Mouse (Mus musculus) embryonic facial prominence, embryonic 14.5 days (tissue): ENCODE measurements around the gene Fam155a. TPM values are rescaled to one million over a fixed set of nuclear protein-coding genes. Genes with fewer than 3 reads are reported as not detected.

ENCODE experiments used
- ATAC-seq: fragments of 200-750 bp; cut with Nextera tagmentation; 2 replicates; pipeline ENCODE4 v1.8.0; 2017; ENCODE audit warnings: low read depth, moderate number of reproducible peaks, moderate TSS enrichment
- DNase-seq: peaks from one replicate; pipeline ENCODE4 v3.0.0-alpha.2; 2015; ENCODE audit warnings: low spot score
- H3K27ac ChIP-seq: fragments of 300-500 bp; sonication (generic); replicated peaks from 2 replicates; pipeline ENCODE4 v1.5.1; 2014; ENCODE audit warnings: low read depth, mild to moderate bottlenecking, low read length, moderate library complexity
- H3K27me3 ChIP-seq: fragments of 300-500 bp; sonication (generic); replicated peaks from 2 replicates; pipeline ENCODE4 v1.6.1; 2014; ENCODE audit warnings: low read length; ENCODE audit not compliant: control insufficient read depth, insufficient read depth
- H3K36me3 ChIP-seq: fragments of 300-500 bp; sonication (generic); 2 replicates; pipeline ENCODE4 v1.6.1; 2014; ENCODE audit warnings: low read length, mixed read lengths; ENCODE audit not compliant: control insufficient read depth, insufficient read depth
- H3K4me1 ChIP-seq: fragments of 300-500 bp; sonication (generic); 2 replicates; pipeline ENCODE4 v1.6.1; 2014; ENCODE audit warnings: antibody characterized with exemption, low read length; ENCODE audit not compliant: control insufficient read depth, insufficient read depth
- H3K4me2 ChIP-seq: fragments of 300-500 bp; sonication (generic); 2 replicates; pipeline ENCODE4 v1.6.1; 2014; ENCODE audit warnings: low read depth, mild to moderate bottlenecking, low read length, moderate library complexity, mixed read lengths
- H3K4me3 ChIP-seq: fragments of 300-500 bp; sonication (generic); 2 replicates; pipeline ENCODE4 v1.5.1; 2014; ENCODE audit warnings: low read depth, mild to moderate bottlenecking, low read length
- H3K9ac ChIP-seq: fragments of 300-500 bp; sonication (generic); 2 replicates; pipeline ENCODE4 v1.6.1; 2014; ENCODE audit warnings: low read depth, mild to moderate bottlenecking, low read length, moderate library complexity, mixed read lengths
- H3K9me3 ChIP-seq: fragments of 300-500 bp; sonication (generic); 2 replicates; pipeline ENCODE4 v1.6.1; 2016; ENCODE audit warnings: low read length; ENCODE audit not compliant: control insufficient read depth
- WGBS: fragments of 180-500 bp; shearing (Covaris S2); extraction: QIAGEN DNeasy Blood & Tissue Kit; methylation state at CpG from one replicate; pipeline ENCODE4 v1.1.7; 2014; 5-methylcytosine and 5-hydroxymethylcytosine counted together
- polyA plus RNA-seq: library from polyadenylated mRNA; unstranded; fragments of >200 nt; fragmentation: Nextera tagmentation; extraction: Ambion mirVana; gene quantifications from 2 replicates; pipeline ENCODE4 v1.2.1, GENCODE M21; 2014

Gene Fam155a
- polyA plus RNA-seq, 1 experiment from 2014 or later: 1.0 TPM

DNA sequence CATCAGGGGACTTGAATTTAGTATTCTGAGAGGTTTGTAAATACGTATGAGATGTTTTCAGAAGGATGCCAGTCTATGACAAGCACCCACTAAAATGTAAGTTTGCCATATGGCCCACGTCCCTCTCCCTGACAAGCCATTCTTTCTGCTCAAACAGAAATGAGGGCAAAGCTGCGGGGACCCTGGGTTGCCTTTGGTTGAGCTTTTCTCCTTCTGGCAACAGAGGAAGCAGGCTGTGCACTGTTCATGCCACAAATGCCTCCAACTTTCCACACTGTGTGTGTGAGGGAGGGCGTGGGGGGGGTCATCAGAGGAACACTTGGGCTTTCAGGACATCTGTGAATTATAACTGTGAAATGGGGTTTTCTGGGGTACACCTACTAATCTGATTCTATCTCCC lies 426.8 kb downstream of the Fam155a start:
- Histone ChIP-seq H3K4me1 (no peaks in the 10 kb centered on the region), H3K4me2 (no peak overlapping the region), H3K4me3 (no peak overlapping the region), H3K27me3 (no peaks in the 10 kb centered on the region), H3K27ac (no peak overlapping the region), H3K9me3 (no peaks in the 10 kb centered on the region), H3K36me3 (no peaks in the 10 kb centered on the region), H3K9ac (no peak overlapping the region)
- ATAC-seq (no peak), DNase-seq (no peak)
- WGBS: 72% methylated on average over 4 of the region's 4 CpGs

DNA sequence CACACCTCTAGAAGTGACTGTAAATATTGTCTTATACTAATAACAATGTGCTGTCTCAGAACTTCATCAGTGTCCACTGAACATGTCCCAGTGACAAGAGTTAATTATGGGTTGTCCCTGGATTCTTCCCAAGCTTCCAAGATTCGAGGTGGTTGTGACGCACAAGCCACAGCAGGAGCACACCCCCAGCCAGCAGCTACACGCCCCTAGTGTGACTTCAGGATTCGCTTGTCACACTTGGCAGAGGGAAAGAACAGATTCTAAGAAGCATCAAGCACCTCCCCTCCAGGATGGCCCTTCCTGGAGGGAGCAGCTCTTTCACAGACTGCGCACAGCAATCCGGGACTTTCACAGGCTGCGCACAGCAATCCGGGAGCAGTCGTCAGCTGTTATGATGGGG lies 428.0 kb downstream of the Fam155a start:
- DNase-seq (no peak), ATAC-seq (no peak)
- no peak overlapping the region for H3K27ac ChIP-seq
- no peak overlapping the region for H3K4me3 ChIP-seq
- 76% methylated on average over 9 of the region's 9 CpGs for WGBS
- no peaks in the 10 kb centered on the region for H3K36me3 ChIP-seq
- H3K9me3 ChIP-seq: no peaks in the 10 kb centered on the region
- no peaks in the 10 kb centered on the region for H3K4me1 ChIP-seq
- no peak overlapping the region for H3K9ac ChIP-seq
- no peaks in the 10 kb centered on the region for H3K27me3 ChIP-seq
- H3K4me2 ChIP-seq: no peak overlapping the region

DNA sequence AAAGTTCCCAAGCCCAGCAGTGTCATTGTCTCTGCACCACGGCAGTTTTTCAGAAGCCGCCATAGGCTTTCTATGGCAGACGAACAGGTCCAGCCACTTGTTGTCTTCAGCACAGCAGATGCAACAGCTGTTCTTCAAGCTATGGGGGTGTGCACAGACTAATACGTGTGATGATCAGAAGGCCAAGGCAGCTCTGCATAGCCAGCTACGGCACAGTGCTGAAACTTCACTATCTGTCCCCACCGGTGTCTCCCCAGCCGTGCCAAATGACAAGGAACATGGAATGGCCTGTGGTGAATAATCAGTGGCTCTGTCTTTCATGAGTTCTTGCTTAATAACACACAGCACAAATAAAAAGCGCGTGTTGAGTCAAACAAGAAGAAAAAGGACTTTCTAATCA lies 428.4 kb downstream of the Fam155a start:
- no peak for DNase-seq
- Histone ChIP-seq H3K9ac (no peak overlapping the region), H3K4me1 (no peaks in the 10 kb centered on the region), H3K9me3 (no peaks in the 10 kb centered on the region), H3K36me3 (no peaks in the 10 kb centered on the region), H3K4me3 (no peak overlapping the region), H3K27ac (no peak overlapping the region), H3K27me3 (no peaks in the 10 kb centered on the region), H3K4me2 (no peak overlapping the region)
- ATAC-seq: no peak
- 73% methylated on average over 9 of the region's 9 CpGs for WGBS

DNA sequence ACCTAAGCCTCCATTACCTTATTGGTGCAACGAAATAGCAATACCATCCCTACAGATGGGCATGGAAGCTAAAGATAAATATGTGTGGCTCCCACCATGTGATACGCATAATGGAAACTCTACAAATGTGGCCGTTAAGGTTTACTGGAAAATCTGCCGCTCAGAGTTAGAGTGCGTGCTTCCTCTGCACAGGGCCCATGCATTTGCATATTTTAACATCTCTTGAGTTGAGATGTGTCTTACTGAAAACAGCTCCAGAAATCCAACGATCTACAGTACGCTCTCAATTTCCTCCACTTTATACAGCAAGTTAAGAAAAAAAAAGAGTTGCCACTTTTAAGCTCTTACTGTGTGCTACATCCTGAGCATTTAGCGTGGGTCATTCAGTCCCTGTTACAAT lies 433.1 kb downstream of the Fam155a start:
- Histone ChIP-seq H3K27me3 (no peaks in the 10 kb centered on the region), H3K4me1 (no peaks in the 10 kb centered on the region), H3K9me3 (no peaks in the 10 kb centered on the region), H3K27ac (no peak overlapping the region), H3K4me3 (no peak overlapping the region), H3K36me3 (no peaks in the 10 kb centered on the region), H3K9ac (no peak overlapping the region), H3K4me2 (no peak overlapping the region)
- ATAC-seq (no peak), DNase-seq (no peak)
- 91% methylated on average over 8 of the region's 8 CpGs for WGBS

DNA sequence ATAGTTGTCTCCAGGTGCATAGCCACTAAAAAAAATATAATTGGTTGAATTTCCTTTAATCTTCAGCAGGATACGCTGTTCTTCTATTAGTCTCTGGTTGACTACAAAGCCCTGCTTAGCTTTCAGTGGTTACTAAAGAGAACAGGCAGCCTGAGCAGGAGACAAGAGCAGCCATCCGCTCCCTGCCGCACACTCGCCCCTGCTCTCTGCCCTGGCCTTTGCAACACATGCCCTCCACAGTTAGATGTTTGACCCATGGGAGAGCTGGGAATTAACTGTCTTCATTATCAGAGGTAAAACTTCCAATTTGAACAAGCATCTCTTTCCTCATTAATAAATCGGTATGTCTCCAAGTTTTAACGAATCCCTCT lies 435.0 kb downstream of the Fam155a start:
- 45% methylated on average over 6 of the region's 6 CpGs for WGBS
- H3K27me3 ChIP-seq: no peaks in the 10 kb centered on the region
- H3K4me3 ChIP-seq: no peak overlapping the region
- no peak overlapping the region for H3K27ac ChIP-seq
- no peak overlapping the region for H3K9ac ChIP-seq
- no peaks in the 10 kb centered on the region for H3K9me3 ChIP-seq
- ATAC-seq: no peak
- no peak for DNase-seq
- H3K4me1 ChIP-seq: no peaks in the 10 kb centered on the region
- no peak overlapping the region for H3K4me2 ChIP-seq
- no peaks in the 10 kb centered on the region for H3K36me3 ChIP-seq

DNA sequence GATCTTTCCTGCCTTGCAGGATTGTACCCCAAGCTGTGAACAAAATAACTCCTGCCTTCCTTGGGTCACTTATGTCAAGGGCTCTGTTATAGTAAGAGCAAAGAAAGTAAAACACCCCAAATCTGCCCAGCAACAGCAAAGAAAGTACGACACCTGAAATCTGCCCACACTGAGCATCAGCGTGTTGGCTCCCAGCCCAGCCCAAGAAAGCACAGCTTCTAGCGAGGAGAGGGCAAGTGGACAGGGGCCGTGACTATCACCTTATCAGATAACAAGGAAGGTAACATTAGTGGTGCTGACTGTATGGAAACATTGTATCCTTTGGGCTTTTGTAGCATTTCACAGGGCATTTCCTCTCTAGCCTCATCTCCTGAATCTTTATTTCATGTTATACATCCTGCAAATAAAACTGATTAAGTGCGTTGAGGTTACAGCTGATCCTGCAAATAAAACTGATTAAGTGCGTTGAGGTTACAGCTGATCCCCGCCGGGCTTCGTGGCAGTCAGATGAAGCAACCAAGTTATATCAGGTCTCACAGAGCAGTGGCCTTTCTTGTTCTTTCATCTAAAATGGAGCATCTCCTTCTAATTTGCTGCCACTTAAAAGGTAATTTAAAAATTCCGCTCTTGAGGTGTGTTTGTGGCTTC lies 435.6 kb downstream of the Fam155a start:
- H3K9ac ChIP-seq: no peak overlapping the region
- no peaks in the 10 kb centered on the region for H3K4me1 ChIP-seq
- H3K27ac ChIP-seq: no peak overlapping the region
- no peak overlapping the region for H3K4me3 ChIP-seq
- WGBS: 59% methylated on average over 10 of the region's 10 CpGs
- H3K4me2 ChIP-seq: no peak overlapping the region
- DNase-seq (no peak), ATAC-seq (no peak)
- H3K9me3 ChIP-seq: no peaks in the 10 kb centered on the region
- no peaks in the 10 kb centered on the region for H3K27me3 ChIP-seq
- no peaks in the 10 kb centered on the region for H3K36me3 ChIP-seq

DNA sequence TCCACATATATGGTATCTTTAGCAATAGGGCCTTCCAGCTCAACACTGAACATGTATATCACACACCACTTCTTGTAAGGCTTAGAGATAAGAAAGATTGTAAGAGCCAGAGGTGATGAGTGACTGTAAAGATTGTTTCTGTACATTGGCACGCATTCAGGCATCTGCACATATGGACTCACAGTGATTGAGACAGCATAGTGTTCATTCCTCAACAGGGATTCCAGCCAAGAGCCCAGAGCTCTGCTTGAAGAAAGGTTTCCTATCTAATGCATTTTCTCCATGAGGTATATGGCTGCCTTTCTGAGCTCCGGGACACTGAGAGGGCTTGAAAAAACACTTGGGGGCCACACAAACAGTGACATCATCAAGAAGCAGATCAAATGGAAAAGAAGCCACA lies 438.2 kb downstream of the Fam155a start:
- Histone ChIP-seq H3K4me3 (no peak overlapping the region), H3K9me3 (no peaks in the 10 kb centered on the region), H3K27me3 (no peaks in the 10 kb centered on the region), H3K9ac (no peak overlapping the region), H3K4me2 (no peak overlapping the region), H3K27ac (no peak overlapping the region), H3K36me3 (no peaks in the 10 kb centered on the region), H3K4me1 (no peaks in the 10 kb centered on the region)
- DNase-seq: peak; percentile 26
- no peak for ATAC-seq
- 75% methylated on average over 2 of the region's 2 CpGs for WGBS

DNA sequence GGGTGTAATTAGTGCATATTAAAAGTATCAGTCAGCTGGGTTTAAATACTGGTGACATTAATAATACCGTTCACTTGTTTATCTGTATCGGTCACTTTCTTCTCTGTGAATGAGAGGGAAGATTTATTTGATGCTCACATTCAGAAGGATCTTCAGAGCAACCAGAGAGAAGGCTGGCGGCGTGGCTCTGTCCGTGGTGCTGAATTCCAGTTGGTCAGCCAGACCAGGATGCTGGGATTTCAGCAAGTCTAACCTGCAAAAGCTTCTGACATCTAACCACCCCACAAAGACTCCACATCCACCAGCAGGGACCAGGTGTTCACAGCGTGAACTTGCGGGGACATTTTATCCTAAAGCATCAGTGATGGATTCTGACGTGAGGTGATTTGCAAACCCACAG lies 461.5 kb downstream of the Fam155a start:
- Histone ChIP-seq H3K4me1 (no peaks in the 10 kb centered on the region), H3K27me3 (no peaks in the 10 kb centered on the region), H3K36me3 (no peaks in the 10 kb centered on the region), H3K9me3 (no peaks in the 10 kb centered on the region), H3K9ac (no peak overlapping the region), H3K4me3 (no peak overlapping the region), H3K4me2 (no peak overlapping the region), H3K27ac (no peak overlapping the region)
- 33% methylated on average over 8 of the region's 8 CpGs for WGBS
- ATAC-seq (no peak), DNase-seq (peak; percentile 74)

DNA sequence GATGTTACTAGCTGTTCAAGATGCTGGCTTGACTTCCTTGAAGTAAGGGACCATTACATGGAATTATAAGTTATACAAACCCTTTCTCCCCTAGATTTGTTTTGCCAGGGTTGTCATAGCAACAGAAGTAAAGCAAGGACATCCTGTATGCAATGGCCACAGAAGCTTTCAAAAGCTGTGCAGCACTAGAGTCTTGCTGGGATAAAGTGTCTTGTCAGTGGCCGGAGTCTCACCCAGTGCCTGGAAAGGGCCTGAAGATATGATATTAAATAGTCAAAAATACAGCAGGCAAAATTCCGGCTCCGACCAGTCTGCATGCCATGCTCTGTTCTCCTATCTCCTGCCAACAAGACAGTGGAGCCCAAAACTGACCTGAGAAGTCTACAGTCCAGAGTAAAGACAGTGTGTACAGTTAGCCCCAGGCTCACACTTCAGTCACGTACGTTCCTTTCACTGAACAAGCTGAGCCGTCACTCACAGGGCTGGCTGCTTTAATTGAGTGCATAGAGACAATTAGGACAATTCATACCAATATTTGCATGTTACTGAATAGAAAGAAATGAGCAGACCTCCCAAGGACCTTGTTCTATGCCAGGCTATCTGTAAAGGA lies 467.3 kb downstream of the Fam155a start:
- Histone ChIP-seq H3K27me3 (no peaks in the 10 kb centered on the region), H3K4me2 (no peak overlapping the region), H3K36me3 (no peaks in the 10 kb centered on the region), H3K4me3 (no peak overlapping the region), H3K9me3 (no peaks in the 10 kb centered on the region), H3K27ac (no peak overlapping the region), H3K4me1 (no peaks in the 10 kb centered on the region), H3K9ac (no peak overlapping the region)
- DNase-seq (no peak), ATAC-seq (no peak)
- 65% methylated on average over 6 of the region's 6 CpGs for WGBS
